Mouse (Mus musculus): ENCODE data around the gene Spag16. TPM values are rescaled to one million over a fixed set of nuclear protein-coding genes. Genes with fewer than 3 reads are reported as not detected.

Spag16 gene
- polyA plus RNA-seq, 1 experiment from 2014 or later, result 1.7 TPM

DNA sequence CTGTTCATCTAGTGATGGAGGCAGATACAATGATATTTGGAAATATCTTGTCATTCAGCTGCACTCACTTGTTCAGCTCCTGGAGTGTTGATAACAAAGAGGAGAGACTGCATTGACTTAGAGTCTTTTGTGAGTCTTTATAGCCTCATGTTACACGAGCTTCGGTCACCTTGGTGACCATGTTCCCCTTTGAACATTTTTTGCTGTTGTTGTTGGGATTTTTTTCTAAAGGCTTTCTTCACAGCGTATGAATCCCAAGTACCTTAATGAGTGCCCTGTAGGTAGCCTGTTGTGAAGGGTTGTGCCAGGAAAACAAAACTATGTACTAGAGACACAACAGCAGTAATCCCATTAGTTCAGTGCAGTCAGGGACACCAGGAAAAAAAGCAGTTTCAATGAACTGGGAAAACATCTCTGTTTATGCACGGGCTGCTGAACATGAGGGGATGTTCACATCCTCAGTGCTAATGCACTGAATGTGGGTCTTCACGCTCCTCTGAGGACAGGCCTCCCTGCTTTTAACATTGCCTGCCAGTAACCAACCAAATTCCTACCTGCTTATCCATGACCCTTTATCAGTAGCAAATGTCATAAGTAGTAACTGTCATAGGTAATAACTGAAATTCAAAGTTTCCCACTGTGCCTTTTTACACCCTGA lies 798.2 kb downstream of the Spag16 start:
- no peak overlapping the region for H3K4me3 ChIP-seq
- H3K4me1 ChIP-seq, result no peaks in the 10 kb centered on the region
- H3K27ac ChIP-seq, result no peak overlapping the region
- ATAC-seq (replicated peaks), result peak; percentile 39; the same call in 1 of the 2 replicates
- no peaks in the 10 kb centered on the region for H3K9me3 ChIP-seq
- no peaks in the 10 kb centered on the region for H3K36me3 ChIP-seq (replicated peaks)
- WGBS, result 8% methylated on average over 5 of the region's 5 CpGs
- H3K27me3 ChIP-seq (replicated peaks), result no peaks in the 10 kb centered on the region; the same call in 1 of the 2 replicates
- no peak overlapping the region for H3K4me2 ChIP-seq
- H3K9ac ChIP-seq, result no peak overlapping the region

GRCm38 (mm10) chr1:70652719-70653118 lies 825.9 kb downstream of the Spag16 start:
- no peaks in the 10 kb centered on the region for H3K36me3 ChIP-seq (replicated peaks)
- WGBS, result 88% methylated on average over 4 of the region's 4 CpGs
- no peak overlapping the region for H3K27ac ChIP-seq
- H3K4me1 ChIP-seq, result no peaks in the 10 kb centered on the region
- no peaks in the 10 kb centered on the region for H3K9me3 ChIP-seq
- no peak overlapping the region for H3K9ac ChIP-seq
- H3K4me3 ChIP-seq, result no peak overlapping the region
- no peaks in the 10 kb centered on the region for H3K27me3 ChIP-seq (replicated peaks)
- no peak for ATAC-seq (replicated peaks)
- no peak overlapping the region for H3K4me2 ChIP-seq

GRCm38 (mm10) chr1:70692529-70692928 lies 865.8 kb downstream of the Spag16 start:
- H3K27me3 ChIP-seq (replicated peaks), result no peaks in the 10 kb centered on the region
- no peak overlapping the region for H3K27ac ChIP-seq
- H3K9me3 ChIP-seq, result no peaks in the 10 kb centered on the region
- WGBS, result 67% methylated on average over 2 of the region's 2 CpGs
- no peak overlapping the region for H3K4me3 ChIP-seq
- H3K36me3 ChIP-seq (replicated peaks), result no peaks in the 10 kb centered on the region
- H3K4me1 ChIP-seq, result no peaks in the 10 kb centered on the region
- H3K9ac ChIP-seq, result no peak overlapping the region
- H3K4me2 ChIP-seq, result no peak overlapping the region
- no peak for ATAC-seq (replicated peaks)

GRCm38 (mm10) chr1:70700270-70700669 lies 873.5 kb downstream of the Spag16 start:
- Histone ChIP-seq H3K9me3 (no peaks in the 10 kb centered on the region), H3K27me3 (replicated peaks) (no peaks in the 10 kb centered on the region), H3K4me2 (no peak overlapping the region), H3K9ac (no peak overlapping the region), H3K36me3 (replicated peaks) (no peaks in the 10 kb centered on the region), H3K27ac (no peak overlapping the region), H3K4me1 (no peaks in the 10 kb centered on the region), H3K4me3 (no peak overlapping the region)
- WGBS, result 83% methylated on average over 5 of the region's 5 CpGs
- ATAC-seq (replicated peaks), result no peak

- H3K27me3 ChIP-seq (replicated peaks), result no peaks in the 10 kb centered on the region
- H3K27ac ChIP-seq, result no peak overlapping the region
- no peaks in the 10 kb centered on the region for H3K36me3 ChIP-seq (replicated peaks)
- no peaks in the 10 kb centered on the region for H3K4me1 ChIP-seq
- H3K4me3 ChIP-seq, result no peak overlapping the region
- no peaks in the 10 kb centered on the region for H3K9me3 ChIP-seq
- WGBS, result 79% methylated on average over 3 of the region's 3 CpGs
- H3K4me2 ChIP-seq, result no peak overlapping the region
- H3K9ac ChIP-seq, result no peak overlapping the region
- ATAC-seq (replicated peaks), result no peak
These were observed 877.2 kb downstream of the Spag16 start for GRCm38 (mm10) chr1:70703934-70704333.

DNA sequence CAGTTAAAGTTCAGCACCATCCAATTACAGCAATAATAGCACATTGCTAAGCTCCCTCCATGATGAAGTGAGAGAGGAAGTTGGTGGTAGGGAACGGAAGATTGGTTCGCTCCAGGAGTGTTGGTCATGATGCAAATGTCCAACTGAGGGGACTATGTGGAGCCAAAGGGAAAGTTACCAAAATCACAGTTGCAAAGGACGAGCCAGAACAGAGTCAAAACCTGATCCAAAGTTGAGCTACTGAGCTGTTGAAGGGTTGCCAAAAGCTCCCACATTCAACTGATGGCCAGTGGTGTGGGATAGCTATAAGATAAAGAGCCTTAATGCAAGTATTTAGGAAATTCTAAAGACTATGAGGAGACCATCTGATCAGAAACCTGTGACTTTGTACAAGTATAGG lies 879.1 kb downstream of the Spag16 start:
- WGBS, result 83% methylated on average over 3 of the region's 3 CpGs
- Histone ChIP-seq H3K9me3 (no peaks in the 10 kb centered on the region), H3K9ac (no peak overlapping the region), H3K36me3 (replicated peaks) (no peaks in the 10 kb centered on the region), H3K4me3 (no peak overlapping the region), H3K27me3 (replicated peaks) (no peaks in the 10 kb centered on the region), H3K4me1 (no peaks in the 10 kb centered on the region), H3K27ac (no peak overlapping the region), H3K4me2 (no peak overlapping the region)
- ATAC-seq (replicated peaks), result no peak

- peak overlapping the region; percentile 57 for H3K4me2 ChIP-seq
- H3K9ac ChIP-seq, result peak overlapping the region; percentile 39; the same call in 1 of the 2 replicates
- H3K27me3 ChIP-seq (replicated peaks), result no peaks in the 10 kb centered on the region
- 0 out of 2 replicates have a peak, but pooled peaks have one; percentile 42 for ATAC-seq (replicated peaks)
- no peaks in the 10 kb centered on the region for H3K36me3 ChIP-seq (replicated peaks)
- H3K9me3 ChIP-seq, result no peaks in the 10 kb centered on the region
- peak overlapping the region; percentile 68; the same call in 1 of the 2 replicates for H3K27ac ChIP-seq
- no peaks in the 10 kb centered on the region for H3K4me1 ChIP-seq
- H3K4me3 ChIP-seq, result peak overlapping the region; percentile 42
- WGBS, result 37% methylated on average over 5 of the region's 5 CpGs
These were observed 898.3 kb downstream of the Spag16 start for GRCm38 (mm10) chr1:70725045-70725444.

GRCm38 (mm10) chr1:70725655-70726066 lies 898.9 kb downstream of the Spag16 start, which contains the start of gene Vwc2l:
Vwc2l (plus strand) TSS chr1:70725715.
- H3K9me3 ChIP-seq, result no peaks in the 10 kb centered on the region
- H3K4me2 ChIP-seq, result peak within 1 kb of the TSS; percentile 57
- ATAC-seq (replicated peaks), result peak; percentile 92
- WGBS, result 5% methylated on average over 13 of the region's 13 CpGs
- peak within 1 kb of the TSS; percentile 42 for H3K4me3 ChIP-seq
- H3K4me1 ChIP-seq, result no peaks in the 10 kb centered on the region
- H3K27ac ChIP-seq, result peak within 1 kb of the TSS; percentile 68
- H3K27me3 ChIP-seq (replicated peaks), result no peaks in the 10 kb centered on the region
- H3K36me3 ChIP-seq (replicated peaks), result no peaks in the 10 kb centered on the region
- H3K9ac ChIP-seq, result peak within 1 kb of the TSS; percentile 39

Other genes with a start within 250 kb of the Spag16 start
- 4.2 and 4.4 TPM in 2 replicates for gene Ikzf2, start 139.7 kb upstream of the Spag16 start, polyA plus RNA-seq (2015; fragmentation: Nextera tagmentation; extraction: Ambion mirVana)

Measured in midbrain, embryonic 15.5 days (tissue).